In the genomic region with DNA sequence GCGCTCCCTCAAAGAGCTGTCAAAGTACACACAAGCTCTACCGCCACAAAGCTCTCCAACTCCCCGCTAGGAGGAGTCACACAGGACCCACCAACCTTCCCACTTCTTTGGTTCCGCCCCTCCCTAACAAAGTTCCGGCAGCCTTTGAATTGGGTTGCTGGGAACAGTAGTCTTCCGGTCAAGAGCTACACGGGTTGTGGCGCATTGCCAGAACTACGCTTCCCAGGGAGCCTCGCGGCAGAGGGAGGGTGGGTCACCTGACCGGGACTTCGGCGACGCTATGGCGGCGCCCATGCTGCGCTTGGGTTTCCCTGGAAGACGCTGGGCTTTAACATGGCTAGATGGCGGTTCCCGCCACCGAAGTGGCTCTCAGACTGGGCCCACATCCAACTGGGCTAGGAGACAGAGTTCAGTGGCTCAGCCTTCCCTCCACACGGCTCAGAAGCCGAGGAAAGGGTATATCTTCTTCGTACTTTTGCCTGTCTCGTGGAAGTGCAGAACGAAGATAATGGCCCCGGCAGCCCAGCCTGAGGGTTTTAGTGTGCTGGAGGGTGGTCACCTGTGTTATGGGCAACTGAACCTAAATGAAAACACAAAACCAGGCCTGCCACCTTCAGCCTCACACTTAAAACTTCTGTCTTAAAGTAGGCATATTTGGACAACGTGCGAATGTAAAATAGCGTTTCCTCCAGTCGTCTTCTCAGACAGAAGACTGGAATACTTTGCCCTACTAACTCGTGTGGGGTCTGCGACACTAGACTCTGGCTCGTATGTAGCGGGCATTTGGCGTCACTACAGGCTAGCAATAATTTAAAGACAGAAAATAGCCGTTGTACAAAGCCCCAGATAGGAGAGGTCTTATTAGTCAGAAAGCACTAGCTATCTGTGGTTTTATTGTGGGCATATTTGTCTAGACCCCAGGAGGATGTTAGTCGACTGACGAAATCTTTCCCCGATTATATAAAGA, we compare ENCODE assay signal across 8 mouse cellular contexts. TPM values are rescaled to one million over a fixed set of nuclear protein-coding genes. Genes with fewer than 3 reads are reported as not detected.
A peak's percentile ranks its signal among the peaks of the same experiment; 100 is the strongest.
DNase-seq lines count a peak whose midpoint lies in the region; ATAC-seq and TF ChIP-seq lines count a peak whose summit lies in the region.

A gene (plus strand): TSS at position 256 of the 967 bp plus-strand sequence.

- peak within 1 kb of the TSS; percentile 86 for H3K27ac ChIP-seq in cortical plate, adult 2 months (ENCODE audit: insufficient read depth, low read length)

- peak; percentile 97 to 98 for DNase-seq in gastrocnemius, adult 8-10 months (ENCODE audit: low spot score in 2 of 2)
- peak; percentile 96 for DNase-seq in hindlimb bud, embryonic 11.5 days (ENCODE audit: extremely low spot score, low read depth, low spot score)
- peak; percentile 98 to 99 for DNase-seq in left cerebral cortex, adult 8-10 months (ENCODE audit: low spot score in 2 of 2)
- DNase-seq in right cerebral cortex, postnatal 10 days (ENCODE audit: low spot score in 2 of 2) = peak; percentile 100
- peak; percentile 98 for DNase-seq in urinary bladder, postnatal 25 days (ENCODE audit: low spot score)

- ATAC-seq in activated CD4-positive, CD25-positive, alpha-beta regulatory T cell, adult 4 months = peak; percentile 99

- H3K27me3 ChIP-seq in megakaryocyte, embryonic 14.5 days (replicated peaks) = no peaks in the 10 kb centered on the region

- no peaks in the 10 kb centered on the region for H3K9me3 ChIP-seq in megakaryocyte, embryonic 14.5 days

- peak; percentile 67 for TF ChIP-seq CTCF in cortical plate, adult 2 months (IDR thresholded peaks at IDR 0.05; ENCODE audit: extremely low read depth, insufficient read depth, low read length)

- H3K4me3 ChIP-seq in cortical plate, adult 2 months (ENCODE audit: insufficient read depth, low read length) = peak within 1 kb of the TSS; percentile 71
- peak within 1 kb of the TSS; percentile 92 for H3K4me3 ChIP-seq in megakaryocyte, embryonic 14.5 days (replicated peaks)

- peak; percentile 93 for TF ChIP-seq POLR2A in cortical plate, adult 2 months (IDR thresholded peaks at IDR 0.05; ENCODE audit: extremely low read depth, insufficient read depth, low read length)

- no peaks in the 10 kb centered on the region; the same call in 1 of the 2 replicates for H3K4me1 ChIP-seq in cortical plate, adult 2 months (ENCODE audit: control insufficient read depth, insufficient read depth, low read length)
- H3K4me1 ChIP-seq in megakaryocyte, embryonic 14.5 days = peaks cover 21% of the 10 kb centered on the region

- peaks cover 14% of the 10 kb centered on the region for H3K36me3 ChIP-seq in megakaryocyte, embryonic 14.5 days (replicated peaks; ENCODE audit: low read length)

RNA-seq across cellular contexts. Expression of the gene that starts here (rescaled TPM):
- polyA plus RNA-seq in activated CD4-positive, CD25-positive, alpha-beta regulatory T cell, adult 4 months (2017; shearing (Covaris generic)) = 10 to 100 TPM; 13.4 to 14.6 TPM
- 16.2 and 18.6 TPM in 2 replicates for polyA plus RNA-seq in cortical plate, adult 2 months (2012; rRNA removed)
- total RNA-seq in gastrocnemius, adult 8-10 months (2022) = 10 to 100 TPM; 13.6 to 20.4 (median 17.5) TPM
- total RNA-seq in left cerebral cortex, adult 8-10 months (2022) = 10 to 100 TPM; 19.2 to 30.9 (median 24.2) TPM
- 2.6 TPM in 1 of 2 replicates, not detected in the other for polyA plus RNA-seq in megakaryocyte, embryonic 14.5 days (2012; ENCODE audit: insufficient read depth, low replicate concordance)

Comparison
In these comparisons a context has a peak if more than half of its experiments do, and no peak if none do; other contexts are left out.
1. Peak in every context shown above with its lines: DNase-seq, ATAC-seq, H3K4me3 ChIP-seq and H3K27ac ChIP-seq.